Mouse (Mus musculus): ENCODE measurements at regions not wholly inside any gene's neighbourhood (a gene's known extent, or its start where the extent isn't known, plus 50 kb on each side); places are given as distances from the start of the nearest gene placed in this dataset.

- DNase-seq (ENCODE audit: low read depth, low spot score) = no peak
These were observed 63.9 kb upstream of the Tnrc6a start for GRCm38 (mm10) chr7:123059718-123060337.

GRCm38 (mm10) chr7:123063264-123064011 is 60.2 kb upstream of the Tnrc6a start:
- no peak for DNase-seq (ENCODE audit: low read depth, low spot score)

- no peak for DNase-seq (ENCODE audit: low read depth, low spot score)
These were observed 57.7 kb upstream of the Tnrc6a start for GRCm38 (mm10) chr7:123065951-123066351.

- DNase-seq (ENCODE audit: low read depth, low spot score) = no peak
These were observed 56.3 kb upstream of the Tnrc6a start for GRCm38 (mm10) chr7:123067396-123067795.

- DNase-seq (ENCODE audit: low read depth, low spot score) = no peak
These were observed 55.4 kb upstream of the Tnrc6a start for GRCm38 (mm10) chr7:123068241-123068640.

GRCm38 (mm10) chr7:123068715-123069273 is 54.9 kb upstream of the Tnrc6a start:
- DNase-seq (ENCODE audit: low read depth, low spot score) = peak; percentile 27

GRCm38 (mm10) chr7:123069280-123069679 is 54.4 kb upstream of the Tnrc6a start:
- no peak for DNase-seq (ENCODE audit: low read depth, low spot score)

- no peak for DNase-seq (ENCODE audit: low read depth, low spot score)
These were observed 52.8 kb upstream of the Tnrc6a start for GRCm38 (mm10) chr7:123070861-123071260.

Data from mesoderm, embryonic 11.5 days (tissue).